Mouse (Mus musculus): ENCODE measurements around the gene Arpc1a. TPM values are rescaled to one million over a fixed set of nuclear protein-coding genes. Genes with fewer than 3 reads are reported as not detected.
"Not testable (repeated sequence)": the region's sequence is repeated elsewhere in the genome, so short reads cannot be mapped to it uniquely, and the experiment has no call there.

The Arpc1a gene
- polyA plus RNA-seq, 1 experiment from 2014 or later: 112 TPM

GRCm38 (mm10) chr5:145119385-145119784 lies 35.8 kb downstream of the Arpc1a start:
- no peak overlapping the region for H3K27ac ChIP-seq (ENCODE audit: low read depth, low read length)
- H3K4me3 ChIP-seq (ENCODE audit: low read depth, low read length): no peak overlapping the region
- no peaks in the 10 kb centered on the region for H3K27me3 ChIP-seq (ENCODE audit: control insufficient read depth, insufficient read depth, low read length)
- no peaks in the 10 kb centered on the region for H3K9me3 ChIP-seq (replicated peaks; ENCODE audit: control insufficient read depth, low read length)
- no peak for ATAC-seq (replicated peaks; ENCODE audit: insufficient number of reproducible peaks, low FRiP score, low TSS enrichment)
- no peak overlapping the region for H3K9ac ChIP-seq (ENCODE audit: low read depth, low read length)
- H3K36me3 ChIP-seq (ENCODE audit: control insufficient read depth, insufficient read depth, low read length): peaks cover 11% of the 10 kb centered on the region
- 85% methylated on average over 2 of the region's 2 CpGs for WGBS (ENCODE audit: insufficient replicate concordance)
- peaks cover 17% of the 10 kb centered on the region for H3K4me1 ChIP-seq (ENCODE audit: control insufficient read depth, insufficient read depth, low read length)
- H3K4me2 ChIP-seq: no peak overlapping the region

- H3K4me3 ChIP-seq (ENCODE audit: low read depth, low read length): no peak overlapping the region
- H3K27ac ChIP-seq (ENCODE audit: low read depth, low read length): no peak overlapping the region
- no peak overlapping the region for H3K4me2 ChIP-seq
- H3K36me3 ChIP-seq (ENCODE audit: control insufficient read depth, insufficient read depth, low read length): peaks cover 18% of the 10 kb centered on the region
- H3K9ac ChIP-seq (ENCODE audit: low read depth, low read length): no peak overlapping the region
- 64% methylated on average over 7 of the region's 7 CpGs for WGBS (ENCODE audit: insufficient replicate concordance)
- H3K27me3 ChIP-seq (ENCODE audit: control insufficient read depth, insufficient read depth, low read length): no peaks in the 10 kb centered on the region
- ATAC-seq (replicated peaks; ENCODE audit: insufficient number of reproducible peaks, low FRiP score, low TSS enrichment): no peak
- H3K4me1 ChIP-seq (ENCODE audit: control insufficient read depth, insufficient read depth, low read length): peaks cover 12% of the 10 kb centered on the region
- no peaks in the 10 kb centered on the region for H3K9me3 ChIP-seq (replicated peaks; ENCODE audit: control insufficient read depth, low read length)
These were observed 37.3 kb downstream of the Arpc1a start for GRCm38 (mm10) chr5:145120921-145121320.

GRCm38 (mm10) chr5:145123396-145123795 lies 39.8 kb downstream of the Arpc1a start:
- ATAC-seq (replicated peaks; ENCODE audit: insufficient number of reproducible peaks, low FRiP score, low TSS enrichment): no peak

DNA sequence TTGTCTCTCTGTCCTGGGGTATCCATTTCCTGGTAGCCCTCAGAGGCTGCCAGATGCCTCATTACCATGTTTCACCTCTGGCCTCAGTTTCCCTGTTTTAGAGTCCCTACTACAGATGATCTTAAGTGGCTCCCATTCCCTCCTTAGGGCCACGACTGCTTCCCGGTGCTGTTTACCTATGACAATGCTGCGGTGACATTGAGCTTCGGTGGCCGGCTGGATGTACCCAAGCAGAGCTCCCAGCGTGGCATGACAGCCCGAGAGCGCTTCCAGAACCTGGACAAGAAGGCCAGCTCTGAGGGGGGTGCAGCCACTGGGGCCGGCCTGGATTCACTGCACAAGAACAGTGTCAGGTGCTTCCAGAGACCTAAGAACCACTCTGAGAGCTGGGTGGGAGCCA lies 43.0 kb downstream of the Arpc1a start:
- 0 out of 2 replicates have a peak, but pooled peaks cover under 1% of the 10 kb centered on the region for H3K4me1 ChIP-seq (ENCODE audit: control insufficient read depth, insufficient read depth, low read length)
- H3K4me2 ChIP-seq: no peak overlapping the region
- H3K9ac ChIP-seq (ENCODE audit: low read depth, low read length): no peak overlapping the region
- H3K4me3 ChIP-seq (ENCODE audit: low read depth, low read length): no peak overlapping the region
- H3K27me3 ChIP-seq (ENCODE audit: control insufficient read depth, insufficient read depth, low read length): no peaks in the 10 kb centered on the region
- no peak for ATAC-seq (replicated peaks; ENCODE audit: insufficient number of reproducible peaks, low FRiP score, low TSS enrichment)
- no peaks in the 10 kb centered on the region for H3K9me3 ChIP-seq (replicated peaks; ENCODE audit: control insufficient read depth, low read length)
- H3K36me3 ChIP-seq (ENCODE audit: control insufficient read depth, insufficient read depth, low read length): peaks cover 41% of the 10 kb centered on the region
- no peak overlapping the region for H3K27ac ChIP-seq (ENCODE audit: low read depth, low read length)
- WGBS (ENCODE audit: insufficient replicate concordance): 90% methylated on average over 9 of the region's 9 CpGs

More at GRCm38 (mm10) chr5:145123396-145123795, 39.8 kb downstream of the Arpc1a start:
- Histone ChIP-seq H3K4me2 (no peak overlapping the region), H3K4me3 (ENCODE audit: low read depth, low read length) (no peak overlapping the region), H3K36me3 (ENCODE audit: control insufficient read depth, insufficient read depth, low read length) (peaks cover 28% of the 10 kb centered on the region), H3K27me3 (ENCODE audit: control insufficient read depth, insufficient read depth, low read length) (no peaks in the 10 kb centered on the region), H3K9me3 (replicated peaks; ENCODE audit: control insufficient read depth, low read length) (no peaks in the 10 kb centered on the region), H3K27ac (ENCODE audit: low read depth, low read length) (no peak overlapping the region), H3K9ac (ENCODE audit: low read depth, low read length) (no peak overlapping the region), H3K4me1 (ENCODE audit: control insufficient read depth, insufficient read depth, low read length) (peaks cover 9% of the 10 kb centered on the region)
- WGBS (ENCODE audit: insufficient replicate concordance): 94% methylated on average over 19 of the region's 19 CpGs

DNA sequence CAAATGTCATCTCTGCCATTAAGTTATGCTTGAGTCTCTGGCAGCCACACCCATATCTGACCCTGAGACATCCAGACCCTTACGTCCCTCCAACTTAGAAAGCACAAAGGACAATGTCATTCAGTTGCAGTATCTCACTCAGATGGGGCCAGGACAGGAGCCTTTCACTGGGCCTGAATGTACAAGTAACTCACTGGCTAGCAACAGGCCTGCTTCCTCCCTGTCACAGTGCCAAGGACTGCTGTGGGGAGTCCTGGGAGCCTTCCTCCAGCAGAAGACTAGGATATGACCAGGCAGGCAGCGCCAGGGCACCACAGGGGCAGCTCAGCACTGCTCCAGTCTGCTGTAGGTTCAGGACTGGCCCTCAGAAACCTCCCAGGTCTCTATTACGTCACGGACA lies 45.5 kb downstream of the Arpc1a start:
- H3K27me3 ChIP-seq (ENCODE audit: control insufficient read depth, insufficient read depth, low read length): no peaks in the 10 kb centered on the region
- H3K27ac ChIP-seq (ENCODE audit: low read depth, low read length): no peak overlapping the region
- WGBS (ENCODE audit: insufficient replicate concordance): 85% methylated on average over 4 of the region's 4 CpGs
- H3K9ac ChIP-seq (ENCODE audit: low read depth, low read length): no peak overlapping the region
- H3K4me2 ChIP-seq: no peak overlapping the region
- peaks cover 57% of the 10 kb centered on the region for H3K36me3 ChIP-seq (ENCODE audit: control insufficient read depth, insufficient read depth, low read length)
- H3K4me1 ChIP-seq (ENCODE audit: control insufficient read depth, insufficient read depth, low read length): no peaks in the 10 kb centered on the region
- ATAC-seq (replicated peaks; ENCODE audit: insufficient number of reproducible peaks, low FRiP score, low TSS enrichment): no peak
- H3K4me3 ChIP-seq (ENCODE audit: low read depth, low read length): no peak overlapping the region
- no peaks in the 10 kb centered on the region for H3K9me3 ChIP-seq (replicated peaks; ENCODE audit: control insufficient read depth, low read length)

- H3K9me3 ChIP-seq (replicated peaks; ENCODE audit: control insufficient read depth, low read length); H3K9ac ChIP-seq (ENCODE audit: low read depth, low read length); H3K27me3 ChIP-seq (ENCODE audit: control insufficient read depth, insufficient read depth, low read length); H3K4me1 ChIP-seq (ENCODE audit: control insufficient read depth, insufficient read depth, low read length); H3K27ac ChIP-seq (ENCODE audit: low read depth, low read length); ATAC-seq (replicated peaks; ENCODE audit: insufficient number of reproducible peaks, low FRiP score, low TSS enrichment); H3K4me3 ChIP-seq (ENCODE audit: low read depth, low read length); H3K4me2 ChIP-seq: not testable (repeated sequence)
- H3K36me3 ChIP-seq (ENCODE audit: control insufficient read depth, insufficient read depth, low read length): peaks cover 58% of the 10 kb centered on the region
- WGBS (ENCODE audit: insufficient replicate concordance): 84% methylated on average over 6 of the region's 6 CpGs
These were observed 46.1 kb downstream of the Arpc1a start for GRCm38 (mm10) chr5:145129773-145130172.

DNA sequence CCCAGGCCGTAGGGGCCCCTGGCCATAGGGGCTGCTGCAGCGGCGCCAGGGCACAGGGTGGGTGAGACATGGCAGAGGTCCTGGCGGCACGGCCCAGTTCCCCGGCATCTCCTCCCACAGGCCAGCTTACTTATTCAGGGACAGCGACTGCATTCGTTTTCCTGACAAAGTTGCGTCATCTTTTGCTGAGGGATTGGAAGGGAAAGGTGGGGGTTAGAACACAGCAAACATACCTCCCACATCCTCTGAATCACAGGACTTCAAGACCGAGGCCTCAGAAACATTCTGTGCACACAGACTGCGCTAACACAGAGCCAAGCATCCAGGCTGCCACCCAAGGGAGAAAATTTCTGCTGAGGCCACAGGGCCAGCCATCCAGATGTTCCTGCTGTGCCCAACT lies 46.6 kb downstream of the Arpc1a start:
- 83% methylated on average over 11 of the region's 11 CpGs for WGBS (ENCODE audit: insufficient replicate concordance)
- Histone ChIP-seq H3K4me1 (ENCODE audit: control insufficient read depth, insufficient read depth, low read length) (no peaks in the 10 kb centered on the region), H3K4me3 (ENCODE audit: low read depth, low read length) (no peak overlapping the region), H3K9me3 (replicated peaks; ENCODE audit: control insufficient read depth, low read length) (no peaks in the 10 kb centered on the region), H3K9ac (ENCODE audit: low read depth, low read length) (no peak overlapping the region), H3K27me3 (ENCODE audit: control insufficient read depth, insufficient read depth, low read length) (no peaks in the 10 kb centered on the region), H3K27ac (ENCODE audit: low read depth, low read length) (no peak overlapping the region), H3K4me2 (no peak overlapping the region), H3K36me3 (ENCODE audit: control insufficient read depth, insufficient read depth, low read length) (peaks cover 55% of the 10 kb centered on the region)
- ATAC-seq (replicated peaks; ENCODE audit: insufficient number of reproducible peaks, low FRiP score, low TSS enrichment): no peak

DNA sequence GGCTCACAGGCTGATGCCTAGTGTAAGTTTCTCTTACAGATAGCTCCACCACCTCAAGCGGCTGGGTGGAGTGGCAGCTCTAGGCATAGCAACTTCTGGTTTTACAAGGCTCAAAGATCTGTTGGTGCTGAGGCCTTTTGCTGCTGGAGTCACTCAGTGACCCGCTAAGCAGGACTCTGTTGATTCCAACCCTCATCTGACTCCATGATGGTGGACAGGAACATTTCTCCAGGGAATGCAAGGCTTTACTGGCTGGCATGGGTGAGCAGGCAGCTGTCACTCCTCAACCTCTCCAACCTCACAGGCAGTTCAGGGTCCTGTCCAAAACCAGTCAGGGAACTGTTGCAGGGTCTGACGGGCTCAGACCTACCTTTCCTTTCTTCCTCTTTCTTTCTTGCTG lies 47.4 kb downstream of the Arpc1a start:
- Histone ChIP-seq H3K27me3 (ENCODE audit: control insufficient read depth, insufficient read depth, low read length) (no peaks in the 10 kb centered on the region), H3K9ac (ENCODE audit: low read depth, low read length) (no peak overlapping the region), H3K4me3 (ENCODE audit: low read depth, low read length) (no peak overlapping the region), H3K4me1 (ENCODE audit: control insufficient read depth, insufficient read depth, low read length) (no peaks in the 10 kb centered on the region), H3K27ac (ENCODE audit: low read depth, low read length) (no peak overlapping the region), H3K4me2 (no peak overlapping the region), H3K9me3 (replicated peaks; ENCODE audit: control insufficient read depth, low read length) (no peaks in the 10 kb centered on the region), H3K36me3 (ENCODE audit: control insufficient read depth, insufficient read depth, low read length) (peaks cover 57% of the 10 kb centered on the region)
- WGBS (ENCODE audit: insufficient replicate concordance): 90% methylated on average over 3 of the region's 3 CpGs
- ATAC-seq (replicated peaks; ENCODE audit: insufficient number of reproducible peaks, low FRiP score, low TSS enrichment): no peak

DNA sequence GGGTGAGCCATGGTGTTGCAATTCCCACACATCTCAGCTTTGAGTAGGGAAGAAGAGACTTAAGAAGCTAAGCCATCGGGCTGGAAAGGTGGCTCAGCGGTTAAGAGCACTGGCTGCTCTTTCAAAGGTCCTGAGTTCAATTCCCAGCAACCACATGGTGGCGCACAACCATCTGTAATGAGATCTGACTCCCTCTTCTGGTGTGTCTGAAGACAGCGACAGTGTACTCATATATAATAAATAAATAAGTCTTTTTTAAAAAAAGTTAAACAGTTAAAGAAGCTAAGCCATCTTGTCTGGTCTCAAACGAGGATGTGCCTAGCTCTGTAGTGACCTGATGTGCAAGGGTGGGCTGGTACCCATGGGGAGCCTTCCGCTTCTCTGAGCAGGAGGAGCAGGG lies 49.6 kb downstream of the Arpc1a start:
- not testable (repeated sequence) for H3K9me3 ChIP-seq (replicated peaks; ENCODE audit: control insufficient read depth, low read length); H3K4me2 ChIP-seq; H3K9ac ChIP-seq (ENCODE audit: low read depth, low read length); ATAC-seq (replicated peaks; ENCODE audit: insufficient number of reproducible peaks, low FRiP score, low TSS enrichment); H3K4me1 ChIP-seq (ENCODE audit: control insufficient read depth, insufficient read depth, low read length); H3K4me3 ChIP-seq (ENCODE audit: low read depth, low read length); H3K27ac ChIP-seq (ENCODE audit: low read depth, low read length); H3K27me3 ChIP-seq (ENCODE audit: control insufficient read depth, insufficient read depth, low read length)
- WGBS (ENCODE audit: insufficient replicate concordance): 84% methylated on average over 6 of the region's 6 CpGs
- peaks cover 50% of the 10 kb centered on the region for H3K36me3 ChIP-seq (ENCODE audit: control insufficient read depth, insufficient read depth, low read length)

All from heart, embryonic 11.5 days (tissue).